Mouse (Mus musculus): Measurements from ENCODE around the gene Olfr342. TPM values are rescaled to one million over a fixed set of nuclear protein-coding genes. Genes with fewer than 3 reads are reported as not detected.

The Olfr342 gene
- not detected in 2 replicates for total RNA-seq (2023)

GRCm38 (mm10) chr2:36524698-36525097 lies at the start of gene Olfr342:
Gene Olfr342, plus strand, starts transcription at chr2:36524998.

GRCm38 (mm10) chr2:36482368-36482767 lies 42.4 kb upstream of the Olfr342 start, which contains the start of gene Olfr341:
Gene Olfr341, minus strand, starts transcription at chr2:36482468.

DNA sequence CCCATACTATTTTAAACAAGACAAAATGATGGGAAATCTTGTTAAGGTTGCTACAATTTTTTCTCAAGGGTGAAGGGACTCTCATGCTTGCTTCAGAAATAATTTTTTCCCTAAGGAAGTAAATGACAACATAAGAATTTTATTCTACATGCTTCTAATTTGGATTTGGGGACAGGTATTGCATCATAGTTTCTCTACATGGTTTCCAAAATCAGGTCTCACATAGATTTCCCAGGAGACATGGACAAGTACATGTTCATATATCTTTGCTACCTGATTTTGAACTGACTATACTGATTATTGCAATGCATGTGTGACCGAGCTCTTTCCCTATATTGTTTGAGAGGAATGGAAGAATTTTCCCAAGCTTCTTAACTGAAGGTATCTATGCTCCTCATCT lies 41.6 kb downstream of the Olfr342 start, which contains the start of gene Olfr344:
Gene Olfr344, plus strand, starts transcription at position 301 of the 400 bp plus-strand sequence.

Other genes with a start within 250 kb of the Olfr342 start
- 0.06 TPM in 1 of 2 replicates, not detected in the other for gene Olfr338, start 151.5 kb upstream of the Olfr342 start, total RNA-seq (2023)
- gene Olfr339, start 106.1 kb upstream of the Olfr342 start, total RNA-seq (2023), result not detected in 2 replicates
- gene Olfr340, start 72.4 kb upstream of the Olfr342 start, total RNA-seq (2023), result not detected in 2 replicates
- not detected in 2 replicates for gene Olfr341, start 42.5 kb upstream of the Olfr342 start, total RNA-seq (2023)
- not detected in 2 replicates for gene Olfr344, start 41.7 kb downstream of the Olfr342 start, total RNA-seq (2023)
- not detected in 2 replicates for gene Olfr345, start 115.0 kb downstream of the Olfr342 start, total RNA-seq (2023)
- gene Olfr346, start 160.8 kb downstream of the Olfr342 start, total RNA-seq (2023), result not detected in 2 replicates
- not detected in 2 replicates for gene Olfr347, start 206.9 kb downstream of the Olfr342 start, total RNA-seq (2023)

All from neutrophil, adult 65 days (primary cell).